Mouse (Mus musculus): ENCODE measurements at regions not wholly inside any gene's neighbourhood (a gene's known extent, or its start where the extent isn't known, plus 50 kb on each side); places are given as distances from the start of the nearest gene placed in this dataset.

GRCm38 (mm10) chr17:10122411-10122810, 197.2 kb downstream of the Qk start:
- Histone ChIP-seq H3K9ac (ENCODE audit: control insufficient read depth, low read depth, low read length, poor library complexity, severe bottlenecking) (no peak overlapping the region), H3K9me3 (replicated peaks; ENCODE audit: insufficient read depth, low read length) (no peaks in the 10 kb centered on the region), H3K4me1 (ENCODE audit: control insufficient read depth in 1 of 2, insufficient read depth in 2 of 2, low read length in 2 of 2) (no peaks in the 10 kb centered on the region), H3K79me2 (ENCODE audit: control insufficient read depth, insufficient read depth, low read length, poor library complexity) (no peaks in the 10 kb centered on the region), H3K27me3 (ENCODE audit: control insufficient read depth in 1 of 2, insufficient read depth in 2 of 2, low read length in 2 of 2) (peaks cover 0 to 3% of the 10 kb centered on the region in 2 experiments; a peak in 1 of 4 replicates), H3K4me3 (ENCODE audit: control insufficient read depth in 1 of 2, insufficient read depth in 1 of 2, low read depth in 2 of 2, low read length in 2 of 2) (no peak overlapping the region), H3K27ac (ENCODE audit: control insufficient read depth, low read depth, low read length) (no peak overlapping the region), H3K36me3 (ENCODE audit: control insufficient read depth in 1 of 2, insufficient read depth in 2 of 2, low read length in 2 of 2) (no peaks in the 10 kb centered on the region)
- TF ChIP-seq HCFC1 (IDR thresholded peaks at IDR 0.05; ENCODE audit: low read depth, low read length) (no peak), MAFK (IDR thresholded peaks at IDR 0.05; ENCODE audit: borderline replicate concordance, low read depth, low read length) (no peak), USF2 (IDR thresholded peaks at IDR 0.05; ENCODE audit: borderline replicate concordance in 1 of 2, insufficient read depth in 1 of 2, low read depth in 1 of 2, low read length in 2 of 2) (no peak), RCOR1 (IDR thresholded peaks at IDR 0.05; ENCODE audit: low read depth, low read length) (no peak), TBP (IDR thresholded peaks at IDR 0.05; ENCODE audit: low read depth, low read length) (no peak), RAD21 (IDR thresholded peaks at IDR 0.05; ENCODE audit: low read depth, low read length) (no peak), MXI1 (IDR thresholded peaks at IDR 0.05; ENCODE audit: low read depth, low read length) (no peak), BHLHE40 (IDR thresholded peaks at IDR 0.05; ENCODE audit: borderline replicate concordance, low read depth, low read length) (no peak), MYC (IDR thresholded peaks at IDR 0.05; ENCODE audit: low read depth, low read length) (no peak), TCF12 (IDR thresholded peaks at IDR 0.05; ENCODE audit: low read depth, low read length) (no peak), MAX (IDR thresholded peaks at IDR 0.05; ENCODE audit: low read length) (no peak), ETS1 (IDR thresholded peaks at IDR 0.05; ENCODE audit: low read depth, low read length) (no peak), CHD2 (IDR thresholded peaks at IDR 0.05; ENCODE audit: low read length) (no peak), POLR2AphosphoS2 (IDR thresholded peaks at IDR 0.05; ENCODE audit: low read length) (no peak)
- DNase-seq (ENCODE audit: low read depth, low spot score), result no peak

GRCm38 (mm10) chr17:10112118-10112517, 207.5 kb downstream of the Qk start:
- no peaks in the 10 kb centered on the region for H3K36me3 ChIP-seq (ENCODE audit: control insufficient read depth in 1 of 2, insufficient read depth in 2 of 2, low read length in 2 of 2)
- no peaks in the 10 kb centered on the region for H3K27me3 ChIP-seq (ENCODE audit: control insufficient read depth in 1 of 2, insufficient read depth in 2 of 2, low read length in 2 of 2)
- H3K27ac ChIP-seq (ENCODE audit: control insufficient read depth, low read depth, low read length), result no peak overlapping the region
- DNase-seq (ENCODE audit: low read depth, low spot score), result no peak
- H3K79me2 ChIP-seq (ENCODE audit: control insufficient read depth, insufficient read depth, low read length, poor library complexity), result no peaks in the 10 kb centered on the region
- no peaks in the 10 kb centered on the region for H3K9me3 ChIP-seq (replicated peaks; ENCODE audit: insufficient read depth, low read length)
- no peak for TF ChIP-seq MYC (IDR thresholded peaks at IDR 0.05; ENCODE audit: low read depth, low read length)
- no peak for TF ChIP-seq ZNF384 (IDR thresholded peaks at IDR 0.05; ENCODE audit: low read depth, low read length)
- TF ChIP-seq MAX (IDR thresholded peaks at IDR 0.05; ENCODE audit: low read length), result no peak
- no peak for TF ChIP-seq CHD1 (IDR thresholded peaks at IDR 0.05; ENCODE audit: low read depth, low read length)
- TF ChIP-seq MYB (IDR thresholded peaks at IDR 0.05; ENCODE audit: low read depth, low read length), result no peak
- no peak for TF ChIP-seq BHLHE40 (IDR thresholded peaks at IDR 0.05; ENCODE audit: borderline replicate concordance, low read depth, low read length)
- no peak for TF ChIP-seq SIN3A (IDR thresholded peaks at IDR 0.05; ENCODE audit: low read length)
- TF ChIP-seq POLR2A (IDR thresholded peaks at IDR 0.05; ENCODE audit: control insufficient read depth in 1 of 2, insufficient read depth in 1 of 2, low read depth in 1 of 2, low read length in 2 of 2, poor library complexity in 1 of 2), result no peak
- no peak for TF ChIP-seq POLR2AphosphoS2 (IDR thresholded peaks at IDR 0.05; ENCODE audit: low read length)
- TF ChIP-seq JUND (IDR thresholded peaks at IDR 0.05; ENCODE audit: low read depth, low read length), result no peak
- no peak for TF ChIP-seq ZMIZ1 (IDR thresholded peaks at IDR 0.05; ENCODE audit: low read depth, low read length)
- no peak for TF ChIP-seq MXI1 (IDR thresholded peaks at IDR 0.05; ENCODE audit: low read depth, low read length)
- no peak for TF ChIP-seq MAZ (IDR thresholded peaks at IDR 0.05; ENCODE audit: low read depth, low read length)
- TF ChIP-seq MAFK (IDR thresholded peaks at IDR 0.05; ENCODE audit: borderline replicate concordance, low read depth, low read length), result no peak
- no peak for TF ChIP-seq TCF12 (IDR thresholded peaks at IDR 0.05; ENCODE audit: low read depth, low read length)
- H3K9ac ChIP-seq (ENCODE audit: control insufficient read depth, low read depth, low read length, poor library complexity, severe bottlenecking), result no peak overlapping the region
- H3K4me3 ChIP-seq (ENCODE audit: control insufficient read depth in 1 of 2, insufficient read depth in 1 of 2, low read depth in 2 of 2, low read length in 2 of 2), result no peak overlapping the region
- H3K4me1 ChIP-seq (ENCODE audit: control insufficient read depth in 1 of 2, insufficient read depth in 2 of 2, low read length in 2 of 2), result no peaks in the 10 kb centered on the region
